Mouse (Mus musculus) kidney, embryonic 16.5 days (tissue): ENCODE measurements around the gene Fis1. TPM values are rescaled to one million over a fixed set of nuclear protein-coding genes. Genes with fewer than 3 reads are reported as not detected.

Experiments
- ATAC-seq: fragments of 200-750 bp; cut with Nextera tagmentation; 2 replicates; pipeline ENCODE4 v1.8.0; 2017; ENCODE audit warnings: moderate TSS enrichment; ENCODE audit not compliant: low FRiP score, low TSS enrichment
- H3K27ac ChIP-seq: fragments of 300-500 bp; sonication (generic); 2 replicates; pipeline ENCODE4 v1.5.1; 2014; ENCODE audit warnings: low read length
- H3K27me3 ChIP-seq: fragments of 300-500 bp; sonication (generic); 2 replicates; pipeline ENCODE4 v1.6.1; 2014; ENCODE audit warnings: low read length, control low read depth, mixed read lengths; ENCODE audit not compliant: insufficient read depth
- H3K36me3 ChIP-seq: fragments of 300-500 bp; sonication (generic); 2 replicates; pipeline ENCODE4 v1.6.1; 2014; ENCODE audit warnings: low read length, control low read depth, mixed read lengths; ENCODE audit not compliant: insufficient read depth
- H3K4me1 ChIP-seq: fragments of 300-500 bp; sonication (generic); 2 replicates; pipeline ENCODE4 v1.6.1; 2014; ENCODE audit warnings: low read length, control low read depth, mixed read lengths; ENCODE audit not compliant: insufficient read depth
- H3K4me2 ChIP-seq: fragments of 300-500 bp; sonication (generic); replicated peaks from 2 replicates; pipeline ENCODE4 v1.6.1; 2014; ENCODE audit warnings: low read depth, low read length
- H3K4me3 ChIP-seq: fragments of 300-500 bp; sonication (generic); 2 replicates; pipeline ENCODE4 v1.5.1; 2014; ENCODE audit warnings: mild to moderate bottlenecking, low read length
- H3K9ac ChIP-seq: fragments of 300-500 bp; sonication (generic); replicated peaks from 2 replicates; pipeline ENCODE4 v1.6.1; 2014; ENCODE audit warnings: low read length
- H3K9me3 ChIP-seq: fragments of 300-500 bp; sonication (generic); 2 replicates; pipeline ENCODE4 v1.6.1; 2016; ENCODE audit warnings: low read length, control low read depth
- WGBS: fragments of 180-500 bp; shearing (Covaris S2); extraction: QIAGEN DNeasy Blood & Tissue Kit; methylation state at CpG from one replicate; pipeline ENCODE4 v1.1.7; 2014; 5-methylcytosine and 5-hydroxymethylcytosine counted together
- microRNA counts: library from miRNA; unstranded; fragments of <30 nt; microRNA quantifications from one replicate; lab custom pipeline; 2016
- microRNA-seq: library from miRNA; unstranded; fragments of <30 nt; microRNA quantifications from one replicate; pipeline ENCODE4, GENCODE M21; 2016
- polyA plus RNA-seq: library from polyadenylated mRNA; unstranded; fragments of >200 nt; fragmentation: Nextera tagmentation; extraction: Ambion mirVana; gene quantifications from 2 replicates; pipeline ENCODE4 v1.2.1, GENCODE M21; 2015

The Fis1 gene
- polyA plus RNA-seq, 1 experiment from 2014 or later, result 296 TPM

- Histone ChIP-seq H3K9ac (no peak overlapping the region), H3K4me3 (no peak overlapping the region), H3K27me3 (no peaks in the 10 kb centered on the region), H3K27ac (no peak overlapping the region), H3K4me1 (no peaks in the 10 kb centered on the region), H3K36me3 (no peaks in the 10 kb centered on the region), H3K9me3 (no peaks in the 10 kb centered on the region), H3K4me2 (no peak overlapping the region)
- ATAC-seq, result no peak
- WGBS, result 48% methylated on average over 8 of the region's 8 CpGs
Measured at GRCm38 (mm10) chr5:137007276-137007675, 54.2 kb downstream of the Fis1 start.

DNA sequence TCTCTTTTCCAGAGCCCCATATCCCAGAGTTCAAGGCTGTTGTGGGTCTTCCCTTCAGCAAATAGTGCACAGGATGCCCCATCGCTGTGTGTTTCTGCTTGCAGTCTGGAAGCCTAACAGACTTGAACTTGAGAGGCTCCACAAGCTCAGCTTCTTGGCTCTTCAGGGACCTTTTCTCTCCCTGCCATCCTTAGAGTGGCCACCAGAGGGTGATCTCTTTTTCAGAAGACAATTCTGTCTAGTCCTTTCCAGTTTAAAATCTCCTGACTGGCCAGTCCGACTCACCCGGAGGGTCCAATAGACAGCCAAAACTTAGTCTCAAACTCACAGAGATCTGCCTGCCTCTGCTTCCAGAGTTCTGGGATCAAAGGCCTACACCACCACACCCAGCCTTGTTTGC lies 56.9 kb downstream of the Fis1 start:
- Histone ChIP-seq H3K9ac (no peak overlapping the region), H3K9me3 (no peaks in the 10 kb centered on the region), H3K4me3 (no peak overlapping the region), H3K27me3 (no peaks in the 10 kb centered on the region), H3K36me3 (no peaks in the 10 kb centered on the region), H3K4me1 (no peaks in the 10 kb centered on the region), H3K4me2 (no peak overlapping the region), H3K27ac (no peak overlapping the region)
- ATAC-seq, result no peak
- 31% methylated on average over 3 of the region's 3 CpGs for WGBS

GRCm38 (mm10) chr5:137012401-137012950 lies 59.4 kb downstream of the Fis1 start:
- H3K4me2 ChIP-seq, result no peak overlapping the region
- no peak overlapping the region for H3K27ac ChIP-seq
- no peaks in the 10 kb centered on the region for H3K36me3 ChIP-seq
- no peak overlapping the region for H3K4me3 ChIP-seq
- no peak for ATAC-seq
- no peaks in the 10 kb centered on the region; the same call in 1 of the 2 replicates for H3K9me3 ChIP-seq
- 70% methylated on average over 15 of the region's 15 CpGs for whole genome bisulfite sequencing
- H3K4me1 ChIP-seq, result no peaks in the 10 kb centered on the region
- no peak overlapping the region for H3K9ac ChIP-seq
- no peaks in the 10 kb centered on the region for H3K27me3 ChIP-seq

MicroRNA genes within 50 kb of the gene (microRNA counts, 519-probe panel; counts per million panel counts)
- microRNA mmu-miR-702 (lab: Ali Mortazavi, UCI), result 104 counts per million, percentile 35 among the panel's probes with 10 or more counts

Small RNA genes lying within 50 kb of the gene (microRNA-seq; reads per million reads assigned to microRNA genes)
- gene Mir702, result 16.0 reads per million, percentile 36 among the genes with 10 or more reads in this experiment

Other genes with a start within 250 kb of the Fis1 start
- 48.1 and 51.5 TPM in 2 replicates for gene Col26a1, start 70.1 kb upstream of the Fis1 start, polyA plus RNA-seq
- 87.8 and 88.1 TPM in 2 replicates for gene Ift22, start 45.1 kb upstream of the Fis1 start, polyA plus RNA-seq
- gene Cldn15, start 13.3 kb downstream of the Fis1 start, polyA plus RNA-seq, result 4.0 and 4.9 TPM in 2 replicates
- gene Plod3, start 33.7 kb downstream of the Fis1 start, polyA plus RNA-seq, result 59.7 and 64.4 TPM in 2 replicates
- 90.5 and 97.7 TPM in 2 replicates for gene Znhit1, start 34.7 kb downstream of the Fis1 start, polyA plus RNA-seq
- 0.24 and 0.28 TPM in 2 replicates for gene Vgf, start 73.1 kb downstream of the Fis1 start, polyA plus RNA-seq
- gene Ap1s1, start 92.9 kb downstream of the Fis1 start, polyA plus RNA-seq, result 201 TPM in 2 replicates
- 0.29 and 0.53 TPM in 2 replicates for gene Serpine1, start 119.0 kb downstream of the Fis1 start, polyA plus RNA-seq
- 9.4 and 11.9 TPM in 2 replicates for gene Trim56, start 162.9 kb downstream of the Fis1 start, polyA plus RNA-seq
- gene Muc3, start 196.0 kb downstream of the Fis1 start, polyA plus RNA-seq, result not detected in 2 replicates